Mouse (Mus musculus): ENCODE measurements around the gene Olfr1446. TPM values are rescaled to one million over a fixed set of nuclear protein-coding genes. Genes with fewer than 3 reads are reported as not detected.

Gene Olfr1446
- polyA plus RNA-seq, 1 experiment from 2014 or later: not detected

Other genes with a start within 250 kb of the Olfr1446 start
- not detected in 2 replicates for gene Olfr1442, start 223.1 kb downstream of the Olfr1446 start, polyA plus RNA-seq (2015; fragmentation: Nextera tagmentation; extraction: Ambion mirVana)
- not detected in 2 replicates for gene Olfr1443, start 215.4 kb downstream of the Olfr1446 start, polyA plus RNA-seq (2015; fragmentation: Nextera tagmentation; extraction: Ambion mirVana)
- gene Keg1, start 197.7 kb downstream of the Olfr1446 start, polyA plus RNA-seq (2015; fragmentation: Nextera tagmentation; extraction: Ambion mirVana): not detected in 2 replicates
- 1.3 and 1.5 TPM in 2 replicates for gene Cntf, start 127.9 kb downstream of the Olfr1446 start, polyA plus RNA-seq (2015; fragmentation: Nextera tagmentation; extraction: Ambion mirVana)
- 13.1 and 13.3 TPM in 2 replicates for gene Zfp91, start 97.4 kb downstream of the Olfr1446 start, polyA plus RNA-seq (2015; fragmentation: Nextera tagmentation; extraction: Ambion mirVana)
- 0.42 and 0.92 TPM in 2 replicates for gene Lpxn, start 97.3 kb downstream of the Olfr1446 start, polyA plus RNA-seq (2015; fragmentation: Nextera tagmentation; extraction: Ambion mirVana)
- gene Gm5244, start 46.8 kb downstream of the Olfr1446 start, polyA plus RNA-seq (2015; fragmentation: Nextera tagmentation; extraction: Ambion mirVana): not detected in 2 replicates
- gene Olfr1444, start 36.2 kb downstream of the Olfr1446 start, polyA plus RNA-seq (2015; fragmentation: Nextera tagmentation; extraction: Ambion mirVana): not detected in 2 replicates
- not detected in 2 replicates for gene Olfr1445, start 9.7 kb downstream of the Olfr1446 start, polyA plus RNA-seq (2015; fragmentation: Nextera tagmentation; extraction: Ambion mirVana)
- gene Olfr1447, start 10.2 kb upstream of the Olfr1446 start, polyA plus RNA-seq (2015; fragmentation: Nextera tagmentation; extraction: Ambion mirVana): not detected in 2 replicates
- not detected in 2 replicates for gene Olfr1448, start 30.9 kb upstream of the Olfr1446 start, polyA plus RNA-seq (2015; fragmentation: Nextera tagmentation; extraction: Ambion mirVana)
- not detected in 2 replicates for gene Olfr1449, start 37.3 kb upstream of the Olfr1446 start, polyA plus RNA-seq (2015; fragmentation: Nextera tagmentation; extraction: Ambion mirVana)
- not detected in 2 replicates for gene Olfr1450, start 56.7 kb upstream of the Olfr1446 start, polyA plus RNA-seq (2015; fragmentation: Nextera tagmentation; extraction: Ambion mirVana)
- gene Olfr1451, start 101.5 kb upstream of the Olfr1446 start, polyA plus RNA-seq (2015; fragmentation: Nextera tagmentation; extraction: Ambion mirVana): not detected in 2 replicates
- gene Olfr1453, start 134.8 kb upstream of the Olfr1446 start, polyA plus RNA-seq (2015; fragmentation: Nextera tagmentation; extraction: Ambion mirVana): not detected in 2 replicates
- gene Olfr1454, start 167.1 kb upstream of the Olfr1446 start, polyA plus RNA-seq (2015; fragmentation: Nextera tagmentation; extraction: Ambion mirVana): not detected in 2 replicates
- gene Olfr1457, start 204.4 kb upstream of the Olfr1446 start, polyA plus RNA-seq (2015; fragmentation: Nextera tagmentation; extraction: Ambion mirVana): not detected in 2 replicates
- gene Olfr1458, start 213.3 kb upstream of the Olfr1446 start, polyA plus RNA-seq (2015; fragmentation: Nextera tagmentation; extraction: Ambion mirVana): not detected in 2 replicates

Data from forebrain, embryonic 16.5 days (tissue).